Mouse (Mus musculus): ENCODE results near the gene Tcaf3.
A peak's percentile ranks its signal among the peaks of the same experiment; 100 is the strongest.

DNA sequence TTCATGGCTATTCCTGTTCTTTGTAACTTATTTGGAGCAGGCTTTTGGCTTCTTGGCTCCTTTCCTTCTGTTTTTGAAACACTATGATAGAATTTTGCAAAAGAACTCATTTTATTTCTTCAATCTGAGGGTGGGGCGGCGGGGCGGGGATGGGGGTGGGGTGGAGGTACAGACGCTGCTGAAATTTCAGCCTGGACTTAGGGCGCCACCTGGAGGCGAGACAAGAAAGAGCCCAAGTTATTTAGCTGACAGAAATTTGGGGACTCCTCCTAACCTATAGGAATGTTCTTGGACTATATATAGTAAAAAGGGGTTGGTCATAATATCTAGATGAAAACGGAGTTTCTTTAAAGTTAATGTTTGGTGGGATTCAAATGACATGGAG lies 14.0 kb downstream of the Tcaf3 start:
- no peak for TF ChIP-seq POLR2A (IDR thresholded peaks at IDR 0.05; ENCODE audit: control insufficient read depth, low read depth, low read length)
- peak; percentile 47; the same call in 1 of the 2 replicates for TF ChIP-seq CTCF (IDR thresholded peaks at IDR 0.05; ENCODE audit: control insufficient read depth, insufficient read depth, insufficient replicate concordance, low read depth, low read length)

Measured in testis, adult 2 months (tissue).